Mouse (Mus musculus): ENCODE measurements at regions not wholly inside any gene's neighbourhood (a gene's known extent, or its start where the extent isn't known, plus 50 kb on each side); places are given as distances from the start of the nearest gene placed in this dataset.

DNA sequence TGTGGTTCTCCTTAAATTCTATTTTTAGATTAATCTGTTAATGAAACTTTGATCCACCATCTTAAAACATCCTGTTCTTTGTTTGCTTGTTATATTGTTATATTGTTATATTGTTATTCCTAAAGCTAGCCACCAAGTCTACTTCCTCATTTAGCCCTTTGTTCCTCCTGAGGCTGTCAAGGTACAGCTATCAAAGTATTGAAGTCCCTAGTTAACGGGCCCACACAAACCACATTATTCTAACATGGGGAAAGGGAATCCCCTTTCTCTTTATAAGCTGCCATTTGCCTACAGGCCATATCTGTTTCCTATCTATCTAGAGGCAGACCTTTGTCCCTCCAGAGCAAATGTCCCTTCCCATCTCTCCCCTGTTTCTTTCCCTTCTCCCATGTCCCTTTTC is 317.0 kb downstream of the Prr30 start:
- no peak for TF ChIP-seq POLR2A (IDR thresholded peaks at IDR 0.05; ENCODE audit: control insufficient read depth in 1 of 2, insufficient read depth in 1 of 2, low read depth in 1 of 2, low read length in 2 of 2, poor library complexity in 1 of 2)
- no peak for TF ChIP-seq GATA1 (IDR thresholded peaks at IDR 0.05; ENCODE audit: low read depth, low read length)
- TF ChIP-seq TBP (IDR thresholded peaks at IDR 0.05; ENCODE audit: low read depth, low read length), result no peak
